Comparison of ENCODE assay signal across 18 mouse cellular contexts in the genomic region with DNA sequence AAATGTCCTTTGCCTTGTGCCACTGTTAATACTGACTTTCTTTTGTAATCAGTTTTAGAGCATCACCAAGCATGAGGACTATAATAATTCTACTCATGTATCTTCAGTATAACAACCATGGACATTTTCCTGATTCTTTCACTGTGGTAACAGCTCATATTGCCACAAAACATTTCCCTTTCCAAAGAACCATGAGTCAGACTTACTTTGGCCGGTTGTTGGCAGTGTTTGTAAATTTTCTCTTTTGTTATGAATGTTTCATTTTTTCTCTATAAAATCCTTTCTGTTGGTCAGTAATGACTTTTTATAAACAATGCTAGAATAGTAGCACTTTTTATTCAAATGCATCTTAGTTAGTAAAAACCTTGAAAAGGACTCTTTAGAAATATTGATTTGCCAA. TPM values are rescaled to one million over a fixed set of nuclear protein-coding genes. Genes with fewer than 3 reads are reported as not detected.
DNase-seq lines count a peak whose midpoint lies in the region.
"Had no signal": no experiment of that assay in that cellular context is flagged by ENCODE, and none has a peak within 500 bp of the region (broad histone marks: within the 10 kb centered on the region; RNA-seq: fewer than 3 reads in every experiment).

No protein-coding gene starts in this region.

- DNase-seq in 416B (ENCODE audit: low read depth) (peak; percentile 51), adipocyte (ENCODE audit: low spot score) (peak; percentile 12)
- DNase-seq in spleen, adult 18-20 months = no peak
- no peak for DNase-seq in left cerebral cortex, adult 8-10 months (ENCODE audit: low spot score in 2 of 2)
- no peak for DNase-seq in yolk sac, embryonic 10.5 days (ENCODE audit: low spot score)
- DNase-seq: adrenal gland, adult 2 months; adrenal gland, postnatal 10 days; adrenal gland, postnatal 25 days; cerebellum, adult 11-12 months; cerebellum, adult 2 months; cerebellum, adult 9-10 months; cerebellum, postnatal 14 days; cerebellum, postnatal 36 days; embryo, embryonic 11 days had no signal

RNA-seq across cellular contexts. Expression of a gene that starts 38.0 kb away (rescaled TPM):
- not detected for total RNA-seq in left cerebral cortex, adult 8-10 months (2022)
- total RNA-seq: adrenal gland, adult 2 months; adrenal gland, postnatal 10 days; adrenal gland, postnatal 25 days; adrenal gland, postnatal 4 days; common myeloid progenitor, adult 5-6 weeks; ES-E14; MEL had no signal

RNA-seq across cellular contexts. Expression of a gene that starts 56.5 kb away (rescaled TPM):
- not detected for total RNA-seq in left cerebral cortex, adult 8-10 months (2022)
- total RNA-seq: adrenal gland, adult 2 months; adrenal gland, postnatal 25 days; ES-E14 had no signal

Comparison
In these comparisons a context has a peak if more than half of its experiments do, and no peak if none do; other contexts are left out.
1. DNase-seq: peak in 416B (single experiment) and adipocyte (single experiment); none in spleen, adult 18-20 months (0 of 2), left cerebral cortex, adult 8-10 months (0 of 2) and yolk sac, embryonic 10.5 days (single experiment).